Mouse (Mus musculus) E14TG2a.4 (cell line): ENCODE results near the gene Bcas2.

Experiments
- CTCF ChIP-seq: conservative IDR thresholded peaks from 2 replicates; pipeline ENCODE4 v1.5.1; 2014; ENCODE audit warnings: low read length
- NANOG ChIP-seq: IDR thresholded peaks from 2 replicates; pipeline ENCODE4 v1.6.1; 2014; ENCODE audit warnings: borderline replicate concordance, low read length, mixed read lengths
- POU5F1 ChIP-seq: IDR thresholded peaks from 2 replicates; pipeline ENCODE4 v1.6.1; 2014; ENCODE audit warnings: low read length, borderline replicate concordance

GRCm38 (mm10) chr3:103192161-103192560, 20.7 kb downstream of the Bcas2 start:
- no peak for TF ChIP-seq CTCF
- no peak for TF ChIP-seq POU5F1
- no peak for TF ChIP-seq NANOG
